Mouse (Mus musculus) megakaryocyte, embryonic 14.5 days (primary cell): ENCODE results near the gene Cse1l.

Source experiments
- FLI1 ChIP-seq: IDR thresholded peaks from 2 replicates; pipeline ENCODE4 v1.6.1; 2012; ENCODE audit warnings: low read length, inconsistent platforms, mixed read lengths
- GATA1 ChIP-seq: IDR thresholded peaks from 3 replicates; pipeline ENCODE4 v1.6.1; 2012; ENCODE audit warnings: mixed read lengths, low read length, inconsistent platforms, borderline replicate concordance

DNA sequence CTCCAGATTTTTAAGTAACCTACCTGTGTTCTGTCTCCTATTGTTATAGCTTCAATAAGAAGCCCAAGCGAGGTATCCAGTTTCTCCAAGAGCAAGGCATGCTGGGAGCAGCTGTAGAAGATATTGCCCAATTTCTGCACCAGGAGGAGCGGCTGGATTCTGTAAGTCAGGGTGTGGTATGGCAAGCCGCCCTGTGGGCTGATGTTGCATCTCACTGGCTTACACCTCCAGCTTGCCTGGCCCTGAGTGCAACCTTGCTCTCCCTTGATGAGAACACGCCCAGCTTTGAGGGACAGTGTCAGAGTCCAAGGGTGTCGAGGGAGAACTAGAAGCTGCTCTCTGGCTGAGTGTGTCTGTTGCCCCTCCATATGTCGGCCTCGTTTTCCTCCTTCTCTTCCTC, 46.6 kb upstream of the Cse1l start:
- TF ChIP-seq FLI1 (no peak), GATA1 (no peak)
